Mouse (Mus musculus): ENCODE data around the gene Moap1. TPM values are rescaled to one million over a fixed set of nuclear protein-coding genes. Genes with fewer than 3 reads are reported as not detected.
A peak's percentile ranks its signal among the peaks of the same experiment; 100 is the strongest.

Gene Moap1
- total RNA-seq, 2 experiments from 2014 or later, result 37.4 to 38.3 TPM

- intact Hi-C loops (cut with DNase I), result no loop called here
Measured at GRCm38 (mm10) chr12:102710851-102711375, 32.5 kb downstream of the Moap1 start.

GRCm38 (mm10) chr12:102709896-102710295 is 33.6 kb downstream of the Moap1 start:
- DNase-seq (ENCODE audit: low spot score in 2 of 2), result no peak
- intact Hi-C loops (cut with DNase I), result loop anchor here (5.0 kb wide), 2 partner anchors 133 to 188 kb away; no protein-coding TSS in a partner anchor

More at GRCm38 (mm10) chr12:102710851-102711375, 32.5 kb downstream of the Moap1 start:
- no peak for DNase-seq (ENCODE audit: low spot score in 2 of 2)

GRCm38 (mm10) chr12:102708220-102708619 is 35.2 kb downstream of the Moap1 start:
- intact Hi-C loops (cut with DNase I), result loop anchor here (5.0 kb wide), 2 partner anchors 131 to 186 kb away; no protein-coding TSS in a partner anchor
- no peak for DNase-seq (ENCODE audit: low spot score in 2 of 2)

GRCm38 (mm10) chr12:102706833-102707463 is 36.5 kb downstream of the Moap1 start:
- intact Hi-C loops (cut with DNase I), result loop anchor here (5.0 kb wide), 2 partner anchors 130 to 185 kb away; no protein-coding TSS in a partner anchor
- DNase-seq (ENCODE audit: low spot score in 2 of 2), result no peak

- no peak for DNase-seq (ENCODE audit: low spot score in 2 of 2)
- intact Hi-C loops (cut with DNase I), result loop anchor here (5.0 kb wide), 2 partner anchors 129 to 184 kb away; no protein-coding TSS in a partner anchor
Measured at GRCm38 (mm10) chr12:102705906-102706640, 37.4 kb downstream of the Moap1 start.

- peak; percentile 90 to 94 for DNase-seq (ENCODE audit: low spot score in 2 of 2)
- intact Hi-C loops (cut with DNase I), result loop anchor here (5.0 kb wide), 2 partner anchors 128 to 183 kb away; no protein-coding TSS in a partner anchor
Measured at GRCm38 (mm10) chr12:102705216-102705871, 38.1 kb downstream of the Moap1 start.

- intact Hi-C loops (cut with DNase I), result loop anchor here (5.0 kb wide), 2 partner anchors 127 to 182 kb away; no protein-coding TSS in a partner anchor
- DNase-seq (ENCODE audit: low spot score in 2 of 2), result peak in 1 of 2 experiments; percentile 30
Measured at GRCm38 (mm10) chr12:102704457-102705198, 38.8 kb downstream of the Moap1 start, which contains the start of gene Itpk1. TSS of gene Itpk1 (minus strand) at chr12:102704930.

GRCm38 (mm10) chr12:102703921-102704408 is 39.5 kb downstream of the Moap1 start:
- intact Hi-C loops (cut with DNase I), result no loop called here
- no peak for DNase-seq (ENCODE audit: low spot score in 2 of 2)

GRCm38 (mm10) chr12:102703441-102703840 is 40.0 kb downstream of the Moap1 start:
- no peak for DNase-seq (ENCODE audit: low spot score in 2 of 2)
- intact Hi-C loops (cut with DNase I), result no loop called here

GRCm38 (mm10) chr12:102703111-102703412 is 40.4 kb downstream of the Moap1 start:
- intact Hi-C loops (cut with DNase I), result no loop called here
- DNase-seq (ENCODE audit: low spot score in 2 of 2), result peak; percentile 52 to 73

GRCm38 (mm10) chr12:102702356-102703110 is 40.9 kb downstream of the Moap1 start:
- intact Hi-C loops (cut with DNase I), result no loop called here
- DNase-seq (ENCODE audit: low spot score in 2 of 2), result peak; percentile 85 to 88

- DNase-seq (ENCODE audit: low spot score in 2 of 2), result no peak
- intact Hi-C loops (cut with DNase I), result no loop called here
Measured at GRCm38 (mm10) chr12:102701691-102702207, 41.7 kb downstream of the Moap1 start.

GRCm38 (mm10) chr12:102700453-102700852 is 43.0 kb downstream of the Moap1 start:
- intact Hi-C loops (cut with DNase I), result no loop called here

GRCm38 (mm10) chr12:102699156-102699555 is 44.3 kb downstream of the Moap1 start:
- intact Hi-C loops (cut with DNase I), result no loop called here
- DNase-seq (ENCODE audit: low spot score in 2 of 2), result no peak

More at GRCm38 (mm10) chr12:102700453-102700852, 43.0 kb downstream of the Moap1 start:
- peak; percentile 43 to 50 for DNase-seq (ENCODE audit: low spot score in 2 of 2)

GRCm38 (mm10) chr12:102698089-102698684 is 45.3 kb downstream of the Moap1 start:
- intact Hi-C loops (cut with DNase I), result no loop called here
- no peak for DNase-seq (ENCODE audit: low spot score in 2 of 2)

- intact Hi-C loops (cut with DNase I), result no loop called here
Measured at GRCm38 (mm10) chr12:102697381-102697780, 46.1 kb downstream of the Moap1 start.

GRCm38 (mm10) chr12:102696635-102697354 is 46.7 kb downstream of the Moap1 start:
- no peak for DNase-seq (ENCODE audit: low spot score in 2 of 2)
- intact Hi-C loops (cut with DNase I), result no loop called here

More at GRCm38 (mm10) chr12:102697381-102697780, 46.1 kb downstream of the Moap1 start:
- DNase-seq (ENCODE audit: low spot score in 2 of 2), result no peak
